Mouse (Mus musculus) spleen, adult 2 months (tissue): ENCODE results near the gene BC055324. TPM values are rescaled to one million over a fixed set of nuclear protein-coding genes. Genes with fewer than 3 reads are reported as not detected.

Experiments
- DNase-seq, 2 experiments: peaks; one replicate each; pipeline versions ENCODE4 v3.0.0 to v3.0.0-alpha.2; 2012 to 2021; ENCODE audit warnings: low spot score in 2 of 2, low read depth in 1 of 2
- H3K27ac ChIP-seq: fragments of 200-500 bp; 2 replicates; pipeline ENCODE4 v1.5.1; 2012; ENCODE audit warnings: low read length, inconsistent platforms; ENCODE audit not compliant: insufficient read depth
- H3K27me3 ChIP-seq: fragments of 200-500 bp; 2 replicates; pipeline ENCODE4 v1.6.1; 2012; ENCODE audit warnings: mild to moderate bottlenecking, moderate library complexity, low read length, inconsistent platforms; ENCODE audit not compliant: control insufficient read depth, insufficient read depth
- H3K36me3 ChIP-seq: fragments of 200-500 bp; 2 replicates; pipeline ENCODE4 v1.6.1; 2012; ENCODE audit warnings: mild to moderate bottlenecking, low read length, inconsistent platforms; ENCODE audit not compliant: control insufficient read depth, insufficient read depth
- H3K4me1 ChIP-seq: fragments of 200-500 bp; 2 replicates; pipeline ENCODE4 v1.6.1; 2011; ENCODE audit warnings: inconsistent platforms; ENCODE audit not compliant: control insufficient read depth, insufficient read depth, insufficient read length
- H3K4me3 ChIP-seq: fragments of 200-500 bp; 2 replicates; pipeline ENCODE4 v1.5.1; 2011; ENCODE audit warnings: mild to moderate bottlenecking, inconsistent platforms; ENCODE audit not compliant: insufficient read depth, insufficient read length; ENCODE audit errors: extremely low read depth
- CTCF ChIP-seq: fragments of 200-500 bp; IDR thresholded peaks from 2 replicates; pipeline ENCODE4 v1.5.1; 2011; ENCODE audit warnings: mild to moderate bottlenecking, inconsistent platforms; ENCODE audit not compliant: insufficient read depth, insufficient read length, insufficient replicate concordance; ENCODE audit errors: extremely low read depth
- POLR2A ChIP-seq: fragments of 200-500 bp; IDR thresholded peaks from 2 replicates; pipeline ENCODE4 v1.6.1; 2011; ENCODE audit warnings: low read depth, low read length, inconsistent platforms
- WGBS: fragments of 180-500 bp; shearing (Covaris S2); methylation state at CpG from one replicate; pipeline ENCODE4 v1.1.7; 2018; 5-methylcytosine and 5-hydroxymethylcytosine counted together
- polyA plus RNA-seq: library from polyadenylated mRNA; depleted of rRNA; stranded (reverse); fragments of >200 nt; gene quantifications from 2 replicates; pipeline ENCODE4 v1.2.3, GENCODE M21; 2012

The BC055324 gene
- polyA plus RNA-seq, 1 experiment, result 1.2 TPM

DNA sequence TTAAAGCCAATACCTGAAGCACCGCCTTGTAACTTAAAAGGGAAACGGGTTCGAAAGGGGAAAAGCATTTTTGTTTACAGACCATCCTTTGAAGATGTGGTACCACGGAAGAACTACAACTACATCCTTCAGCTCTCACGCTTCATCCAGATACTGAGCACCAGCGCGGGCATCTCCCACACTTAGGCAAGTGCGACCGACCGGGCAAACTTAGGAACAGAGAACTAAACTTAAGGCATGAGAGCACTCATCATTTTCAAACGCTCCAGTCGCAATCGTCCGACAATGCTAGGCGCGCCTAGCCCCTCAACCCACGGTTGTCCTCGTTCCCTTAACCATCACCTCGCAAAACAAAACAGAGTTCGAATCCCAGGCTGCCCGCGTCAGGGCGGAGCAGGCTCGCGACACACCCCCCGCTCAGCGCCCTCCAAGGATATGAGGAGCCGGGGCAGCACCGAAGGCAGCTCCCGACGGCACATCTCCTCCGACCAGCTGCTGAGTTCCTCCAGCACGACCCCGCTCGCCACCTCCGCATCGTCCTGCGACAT, 349 bp downstream of the BC055324 start:
- Histone ChIP-seq H3K4me3 (peak overlapping the region; percentile 86), H3K27me3 (no peaks in the 10 kb centered on the region), H3K4me1 (no peaks in the 10 kb centered on the region), H3K27ac (no peak overlapping the region), H3K36me3 (peaks cover 2% of the 10 kb centered on the region; the same call in 1 of the 2 replicates)
- under 1% methylated on average over 38 of the region's 38 CpGs for WGBS
- TF ChIP-seq CTCF, result no peak
- TF ChIP-seq POLR2A, result no peak
- DNase-seq, result no peak

DNA sequence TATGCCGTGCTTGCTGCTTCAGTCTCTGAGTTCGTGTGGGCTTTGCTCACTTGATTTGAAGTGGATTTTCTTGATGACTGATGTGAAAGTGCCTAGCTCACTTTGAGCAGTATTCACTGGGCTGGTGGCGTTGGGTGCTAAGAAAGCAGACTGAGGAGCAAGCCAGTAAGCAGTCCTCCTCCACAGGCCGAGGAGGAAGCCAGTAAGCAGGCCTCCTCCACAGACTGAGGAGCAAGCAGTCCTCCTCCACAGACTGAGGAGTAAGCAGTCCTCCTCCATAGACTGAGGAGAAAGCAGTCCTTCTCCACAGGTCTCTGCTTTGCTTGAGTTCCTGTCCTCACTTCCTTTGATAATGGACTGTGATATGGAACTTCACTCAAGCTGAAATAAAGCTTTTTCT, 2.2 kb downstream of the BC055324 start:
- Histone ChIP-seq H3K4me3 (no peak overlapping the region), H3K27me3 (no peaks in the 10 kb centered on the region), H3K4me1 (no peaks in the 10 kb centered on the region), H3K36me3 (peaks cover 2% of the 10 kb centered on the region; the same call in 1 of the 2 replicates), H3K27ac (no peak overlapping the region)
- no peak for DNase-seq
- no peak for TF ChIP-seq POLR2A
- no peak for TF ChIP-seq CTCF
- 89% methylated on average over 4 of the region's 4 CpGs for WGBS

DNA sequence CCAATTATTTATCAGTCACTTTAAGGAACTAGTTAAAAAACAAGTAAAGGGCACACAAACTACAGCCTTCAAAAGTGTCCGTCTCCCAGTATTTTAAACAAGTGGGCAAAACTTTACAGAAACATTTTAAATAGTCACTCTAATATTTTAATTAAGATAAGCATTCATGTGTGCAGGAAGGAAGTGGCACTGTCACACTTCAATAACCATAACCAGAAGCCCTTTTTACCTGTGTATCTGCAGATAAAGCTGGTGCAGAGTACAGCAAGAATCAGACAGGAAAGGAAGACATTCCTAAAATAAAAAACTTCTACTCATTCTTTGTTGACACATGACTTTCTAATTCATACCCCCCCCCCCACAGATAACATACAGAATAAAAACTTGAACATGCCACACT, 18.1 kb downstream of the BC055324 start:
- Histone ChIP-seq H3K4me3 (no peak overlapping the region), H3K27ac (no peak overlapping the region), H3K4me1 (no peaks in the 10 kb centered on the region; the same call in 1 of the 2 replicates), H3K36me3 (no peaks in the 10 kb centered on the region), H3K27me3 (no peaks in the 10 kb centered on the region)
- 69% methylated on average over 1 of the region's 1 CpGs for WGBS
- no peak for TF ChIP-seq POLR2A
- no peak for DNase-seq

DNA sequence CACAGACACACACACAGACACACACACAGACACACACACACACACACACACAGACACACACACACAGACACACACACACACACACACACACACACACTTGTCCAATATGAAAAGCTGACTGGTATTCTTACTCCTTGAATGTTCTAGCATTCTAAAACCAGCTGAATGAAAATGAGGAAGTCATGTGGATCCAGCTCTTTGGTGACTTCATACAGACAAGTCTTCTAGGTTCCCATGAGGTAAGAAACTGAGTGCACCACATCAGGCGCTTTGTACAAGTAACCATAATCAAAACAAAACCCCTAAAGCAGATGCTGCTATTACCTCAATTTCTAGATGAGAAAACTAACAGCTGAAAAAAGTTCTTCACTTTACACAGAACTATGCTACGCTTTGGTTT, 19.5 kb downstream of the BC055324 start:
- TF ChIP-seq CTCF (no peak), POLR2A (no peak)
- Histone ChIP-seq H3K36me3 (no peaks in the 10 kb centered on the region; the same call in 1 of the 2 replicates), H3K4me1 (no peaks in the 10 kb centered on the region; the same call in 1 of the 2 replicates), H3K27ac (no peak overlapping the region), H3K27me3 (no peaks in the 10 kb centered on the region), H3K4me3 (no peak overlapping the region)
- WGBS, result 88% methylated on average over 2 of the region's 2 CpGs
- peak in 1 of 2 experiments; percentile 17 for DNase-seq

DNA sequence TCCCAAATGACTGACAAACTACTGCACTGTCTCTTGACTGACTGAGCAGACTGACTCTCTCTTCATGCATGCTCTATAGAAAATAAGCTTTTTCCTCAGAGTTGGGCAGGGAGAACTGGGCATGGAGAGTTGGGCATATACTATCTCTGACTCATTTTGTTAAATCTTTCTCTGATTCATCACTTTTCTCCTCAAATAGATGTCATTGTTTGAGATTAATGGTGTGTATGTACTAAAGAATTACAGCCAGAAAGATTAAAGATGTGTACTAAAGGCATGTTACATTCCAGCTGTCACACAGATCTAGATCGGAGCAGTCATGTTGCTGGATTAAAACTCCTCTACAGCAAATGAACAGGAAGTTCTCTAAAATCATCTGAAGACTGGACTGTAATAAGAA, 20.1 kb downstream of the BC055324 start:
- Histone ChIP-seq H3K36me3 (no peaks in the 10 kb centered on the region; the same call in 1 of the 2 replicates), H3K4me1 (no peaks in the 10 kb centered on the region; the same call in 1 of the 2 replicates), H3K4me3 (no peak overlapping the region), H3K27me3 (no peaks in the 10 kb centered on the region), H3K27ac (no peak overlapping the region)
- no peak for DNase-seq
- 85% methylated on average over 1 of the region's 1 CpGs for WGBS
- TF ChIP-seq CTCF (no peak), POLR2A (no peak)

DNA sequence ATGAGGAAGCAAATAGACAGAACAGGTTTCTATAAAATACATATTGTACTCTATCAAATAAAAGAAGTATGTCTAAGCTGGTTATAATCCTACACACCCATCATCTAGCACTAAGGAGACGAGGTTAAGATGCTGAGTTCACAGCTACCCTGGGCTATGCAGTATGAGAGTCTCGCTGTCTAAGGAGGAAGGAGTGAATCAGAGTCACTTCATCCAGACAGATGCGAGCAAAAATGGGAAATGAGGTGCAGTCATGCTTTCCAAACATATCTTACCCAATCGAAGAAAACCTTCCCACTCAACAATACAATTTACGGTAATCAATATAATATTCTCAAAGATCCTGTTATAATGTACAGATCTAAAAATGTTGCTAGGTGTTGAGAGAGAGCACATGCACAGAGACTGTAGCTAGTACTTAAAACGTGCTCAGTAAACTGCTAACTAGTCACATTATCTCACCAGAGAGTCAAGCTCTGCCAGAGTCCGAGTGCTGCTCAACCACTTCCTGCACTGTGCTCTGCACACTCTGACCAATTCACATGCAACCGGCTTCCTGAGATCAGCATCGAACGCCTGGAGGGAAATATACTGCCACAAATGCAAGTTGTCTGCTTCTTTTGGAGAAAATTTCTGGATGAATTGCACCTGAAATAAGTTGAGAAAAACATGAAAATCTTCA, 30.4 kb downstream of the BC055324 start:
- Histone ChIP-seq H3K4me1 (no peaks in the 10 kb centered on the region), H3K36me3 (peaks cover 8% of the 10 kb centered on the region), H3K4me3 (no peak overlapping the region), H3K27me3 (no peaks in the 10 kb centered on the region), H3K27ac (no peak overlapping the region)
- TF ChIP-seq POLR2A, result no peak
- TF ChIP-seq CTCF, result no peak
- 49% methylated on average over 10 of the region's 10 CpGs for WGBS
- no peak for DNase-seq

DNA sequence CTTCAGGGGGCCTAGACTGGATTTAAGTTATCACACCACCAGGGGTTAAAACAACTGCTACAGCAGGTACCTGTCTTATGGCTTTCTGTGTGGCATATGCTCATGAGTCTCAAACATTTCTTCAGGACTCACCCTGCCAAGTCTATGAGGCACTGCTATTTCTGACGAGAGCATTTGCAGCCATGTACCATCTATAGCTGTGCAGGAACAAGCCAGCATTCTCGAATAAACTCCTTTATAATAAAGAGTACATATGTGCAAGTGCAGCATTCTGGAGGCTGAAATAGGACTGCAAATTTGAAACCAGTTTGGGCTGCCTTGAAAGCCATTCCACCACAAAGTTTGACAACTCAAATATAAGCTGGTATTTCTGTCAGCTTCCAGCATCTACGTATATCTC, 36.6 kb downstream of the BC055324 start:
- no peak for DNase-seq
- no peak overlapping the region for H3K27ac ChIP-seq
- 93% methylated on average over 3 of the region's 3 CpGs for WGBS
- H3K36me3 ChIP-seq, result peaks cover 18% of the 10 kb centered on the region
- TF ChIP-seq POLR2A, result no peak
- no peak for TF ChIP-seq CTCF
- no peaks in the 10 kb centered on the region for H3K27me3 ChIP-seq
- H3K4me3 ChIP-seq, result no peak overlapping the region
- no peaks in the 10 kb centered on the region for H3K4me1 ChIP-seq
